Mouse (Mus musculus): ENCODE measurements at regions not wholly inside any gene's neighbourhood (a gene's known extent, or its start where the extent isn't known, plus 50 kb on each side); places are given as distances from the start of the nearest gene placed in this dataset.

DNA sequence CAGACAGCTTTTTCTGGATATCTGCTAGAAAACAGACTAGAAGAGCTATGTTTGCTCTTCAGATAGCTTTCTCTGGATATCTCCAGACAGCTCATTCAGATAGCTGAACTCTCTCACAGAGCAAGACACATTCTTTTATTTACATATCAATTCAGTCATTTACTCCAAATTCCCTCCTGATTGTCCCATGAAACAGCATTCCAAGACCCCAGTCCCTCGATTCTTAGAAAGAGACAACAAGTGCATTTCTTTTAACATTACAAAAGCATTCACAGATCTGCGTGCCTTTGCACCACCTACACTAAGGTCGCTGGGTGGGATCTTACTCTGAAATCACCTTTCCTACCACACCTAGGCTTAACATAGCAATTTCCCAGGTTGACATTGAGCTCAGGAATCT is 1039.5 kb upstream of the Ddx18 start:
- peak; percentile 93 for DNase-seq (ENCODE audit: low read depth, low spot score)

DNA sequence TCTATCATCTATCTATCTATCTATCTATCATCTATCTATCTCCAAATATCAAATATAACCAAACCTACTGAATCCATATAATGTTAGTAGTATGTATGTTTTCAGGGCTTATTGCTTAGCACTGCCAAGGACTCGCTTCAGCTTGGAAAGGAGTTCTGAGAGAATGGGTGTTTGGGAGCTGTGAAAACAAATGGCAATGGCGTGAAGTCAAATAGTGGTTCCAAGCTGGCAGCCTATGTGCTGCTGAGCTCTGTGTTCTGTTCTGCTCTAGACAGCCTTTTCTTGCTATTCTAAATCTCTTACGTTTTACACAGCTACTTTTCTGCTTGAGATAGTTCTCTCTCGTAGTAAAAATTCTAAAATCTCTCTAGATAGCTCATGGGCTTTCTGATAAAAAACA is 1008.2 kb upstream of the Ddx18 start:
- no peak for DNase-seq (ENCODE audit: low read depth, low spot score)

DNA sequence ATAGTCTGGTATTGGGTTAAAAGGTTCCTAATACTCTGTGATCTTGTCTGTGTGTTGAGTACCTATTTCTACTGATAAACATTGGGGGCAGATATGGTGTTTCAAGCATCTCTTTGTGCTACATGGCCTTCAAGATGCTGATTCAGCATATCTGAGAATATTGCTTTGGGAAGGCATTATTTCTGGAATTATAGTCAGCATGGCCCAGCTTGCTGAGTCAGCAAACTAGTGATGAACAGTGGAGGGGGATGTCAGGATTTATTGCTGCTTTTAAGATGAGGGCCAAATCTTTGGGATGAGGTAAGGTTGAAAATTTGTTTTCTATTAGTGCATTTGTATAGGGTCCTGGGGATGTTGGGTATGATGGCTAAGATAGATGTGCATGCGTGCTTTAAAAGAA is 983.8 kb upstream of the Ddx18 start:
- DNase-seq (ENCODE audit: low read depth, low spot score): no peak

DNA sequence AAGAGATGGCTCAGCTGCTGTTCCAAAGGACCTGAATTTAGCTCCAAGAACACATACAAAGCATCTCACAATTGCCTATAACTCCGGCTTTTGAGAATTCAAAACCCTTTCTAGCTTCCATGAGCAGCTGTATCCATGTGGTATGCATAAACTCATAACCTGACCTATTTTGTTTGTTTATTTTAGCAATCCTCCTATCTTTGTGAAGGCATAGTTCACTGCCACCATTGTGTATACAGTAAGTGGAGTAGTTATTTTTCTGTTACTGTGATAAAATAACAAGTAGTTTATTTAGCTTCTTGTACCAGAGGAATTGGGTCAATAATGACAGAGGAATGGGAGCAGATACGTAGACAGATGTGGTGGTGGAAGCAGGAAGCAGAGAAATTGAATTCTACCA is 941.8 kb upstream of the Ddx18 start:
- DNase-seq (ENCODE audit: low read depth, low spot score): no peak

DNA sequence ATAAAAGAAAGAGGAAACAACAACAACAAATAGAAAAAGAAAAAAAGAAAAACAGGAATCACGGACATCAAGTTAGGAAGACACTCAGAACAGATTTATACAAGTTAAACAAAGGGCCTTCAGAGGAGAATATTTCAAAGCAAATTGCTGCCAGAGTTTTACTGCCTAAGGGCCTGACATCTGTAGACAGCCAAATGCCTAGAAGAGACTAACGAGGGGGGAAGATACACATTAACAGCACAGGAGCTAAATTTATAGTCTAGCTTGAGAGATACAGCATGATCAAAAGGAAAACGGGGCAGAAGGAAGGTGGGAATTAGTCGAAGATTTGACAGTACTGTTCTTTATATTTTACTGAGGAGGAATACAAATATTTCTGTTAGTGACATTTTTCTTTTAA is 933.9 kb upstream of the Ddx18 start:
- no peak for DNase-seq (ENCODE audit: low read depth, low spot score)

DNA sequence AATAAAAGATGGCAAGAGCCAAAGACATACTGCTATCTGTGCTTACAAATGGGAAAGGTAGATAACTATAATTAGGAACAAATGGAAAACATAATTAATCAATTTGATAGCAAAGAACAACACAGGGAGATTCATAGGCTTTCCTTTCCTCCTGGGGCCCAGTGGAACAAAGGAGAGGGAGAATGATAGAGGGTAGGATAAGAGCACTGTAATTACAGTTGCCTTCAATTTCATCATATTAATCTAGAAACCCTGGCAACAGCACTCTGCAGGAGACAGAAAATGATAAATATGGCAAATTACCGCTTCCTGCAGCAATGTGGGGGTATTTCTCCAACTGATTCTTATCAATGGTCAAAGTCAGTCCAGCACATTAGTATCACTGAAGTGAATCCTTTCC is 910.2 kb upstream of the Ddx18 start:
- no peak for DNase-seq (ENCODE audit: low read depth, low spot score)

DNA sequence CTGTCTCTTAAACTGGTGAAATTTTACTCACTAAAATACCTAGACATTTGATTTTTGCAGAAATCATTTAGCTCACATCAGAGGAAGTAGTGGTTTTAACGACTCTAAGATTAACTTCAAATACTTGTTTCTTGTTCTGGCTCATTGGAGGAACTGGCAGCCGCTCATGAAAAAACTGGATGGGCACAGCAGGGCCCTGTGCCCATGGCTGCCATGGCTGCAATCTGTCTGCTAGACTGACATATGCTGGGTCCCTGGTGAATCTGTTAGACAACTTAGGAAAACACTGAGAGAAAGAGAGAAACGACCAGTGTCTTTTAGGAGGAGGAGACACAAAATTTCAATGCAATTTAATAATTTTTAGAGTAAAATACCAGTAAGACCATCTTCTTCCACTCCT is 896.1 kb upstream of the Ddx18 start:
- no peak for DNase-seq (ENCODE audit: low read depth, low spot score)

DNA sequence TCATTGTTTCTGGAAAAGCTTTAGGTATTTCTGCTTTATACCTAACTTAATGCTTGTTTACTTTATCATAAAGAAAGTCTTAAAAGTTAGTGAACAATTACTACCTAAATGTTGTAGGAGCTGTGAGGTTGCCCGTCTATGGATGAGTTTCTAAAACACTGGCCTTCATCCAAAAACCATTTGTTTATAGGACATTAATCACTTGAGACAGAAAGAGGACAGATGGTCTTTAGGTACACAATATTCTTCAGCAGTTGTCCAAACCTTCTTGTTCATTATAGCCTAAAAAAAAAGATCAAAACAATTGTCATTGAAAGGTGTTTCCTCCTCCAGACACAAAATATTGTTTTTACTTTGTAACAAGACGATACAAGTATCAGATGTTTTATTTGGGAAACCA is 891.3 kb upstream of the Ddx18 start:
- DNase-seq (ENCODE audit: low read depth, low spot score): no peak

DNA sequence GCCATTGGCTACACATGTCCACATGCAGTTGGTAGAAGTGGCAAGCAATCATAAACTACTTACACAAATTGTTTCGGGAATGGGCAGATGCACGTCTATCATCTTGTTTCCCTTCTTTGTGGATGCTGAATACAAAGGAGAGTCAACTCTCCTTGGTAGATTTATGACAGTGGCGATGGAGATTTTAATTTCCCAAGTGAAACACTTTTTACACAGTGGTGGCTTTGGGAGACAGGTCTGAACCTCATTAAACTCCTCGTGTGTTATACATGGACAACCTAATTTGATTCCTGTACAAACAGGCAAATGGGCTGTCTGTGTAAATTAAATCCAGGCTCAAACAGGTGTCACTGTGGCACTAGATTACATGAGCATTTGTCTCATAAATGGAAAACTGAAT is 887.1 kb upstream of the Ddx18 start:
- no peak for DNase-seq (ENCODE audit: low read depth, low spot score)

DNA sequence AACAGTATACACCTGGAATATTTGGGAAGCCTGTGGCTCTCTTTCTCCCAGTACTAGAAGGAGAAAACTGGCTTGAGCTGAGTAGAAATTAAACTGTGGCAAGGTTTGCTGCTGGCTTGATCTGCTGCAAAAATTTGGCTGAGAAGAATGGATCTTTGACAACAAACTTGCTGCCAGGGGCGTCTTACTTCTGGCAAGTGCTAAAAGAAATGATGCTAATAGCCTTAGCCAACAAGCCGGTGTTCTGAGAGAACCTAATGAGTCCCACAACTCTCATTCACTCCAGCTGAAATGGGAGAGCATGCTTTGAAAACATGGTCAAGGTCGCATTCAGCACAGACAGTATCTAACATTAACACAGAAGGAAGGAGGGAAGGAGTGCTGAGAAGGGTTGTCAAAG is 885.8 kb upstream of the Ddx18 start:
- no peak for DNase-seq (ENCODE audit: low read depth, low spot score)

DNA sequence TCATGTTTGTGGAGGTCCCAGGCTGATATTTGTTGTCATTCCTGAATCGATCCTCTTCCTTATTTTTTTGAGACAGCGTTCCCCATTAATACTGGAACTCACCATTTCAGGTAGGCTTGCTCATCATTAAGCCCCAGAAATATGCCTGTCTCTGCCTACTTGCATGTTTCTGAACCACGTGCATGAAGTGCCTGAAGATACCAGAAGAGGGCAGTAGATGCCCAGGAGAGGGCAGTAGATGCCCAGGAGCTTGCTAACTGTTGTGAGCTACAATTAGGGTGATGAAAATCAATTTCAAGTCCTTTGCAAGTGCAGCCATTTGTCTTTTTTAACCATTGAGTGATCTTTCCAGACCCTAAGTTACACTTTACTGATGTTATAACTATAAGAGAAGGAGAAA is 871.6 kb upstream of the Ddx18 start:
- peak; percentile 73 for DNase-seq (ENCODE audit: low read depth, low spot score)

DNA sequence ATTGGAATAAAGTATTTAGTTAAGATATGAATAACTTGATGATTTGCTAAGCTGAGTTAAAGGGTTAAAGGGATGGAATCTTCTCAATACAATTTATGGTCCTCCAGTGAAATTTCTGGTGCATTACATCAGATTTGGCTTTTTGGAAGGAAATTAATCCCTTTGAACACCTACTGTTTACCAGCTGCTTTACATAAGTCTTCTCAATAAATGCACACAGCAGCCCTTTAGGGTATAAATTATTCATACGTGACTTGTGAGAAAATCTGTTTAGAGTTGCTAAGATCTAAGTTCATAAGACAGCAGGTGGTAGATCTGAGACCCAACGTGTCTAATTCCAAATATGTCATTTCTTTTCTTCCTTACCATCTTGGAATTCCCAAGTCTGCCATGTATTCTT is 855.7 kb upstream of the Ddx18 start:
- DNase-seq (ENCODE audit: low read depth, low spot score): no peak

DNA sequence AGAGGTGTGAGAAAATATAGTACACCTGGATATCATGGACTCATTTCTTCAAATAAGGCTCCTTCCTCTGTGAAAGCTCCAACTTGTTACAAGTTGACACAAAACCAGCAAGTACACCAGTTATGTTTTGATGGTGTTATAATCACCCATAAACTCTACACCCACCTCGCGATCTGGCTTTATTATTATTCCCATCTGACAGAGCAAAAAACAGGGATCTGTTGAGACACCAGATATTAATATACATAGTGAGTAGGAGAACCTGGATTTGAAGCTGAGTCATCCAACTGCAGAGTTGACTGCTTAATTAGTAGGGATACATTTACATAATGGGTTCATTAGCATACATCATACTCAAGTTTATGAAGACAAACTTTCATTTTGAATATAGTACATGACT is 828.6 kb upstream of the Ddx18 start:
- DNase-seq (ENCODE audit: low read depth, low spot score): no peak

DNA sequence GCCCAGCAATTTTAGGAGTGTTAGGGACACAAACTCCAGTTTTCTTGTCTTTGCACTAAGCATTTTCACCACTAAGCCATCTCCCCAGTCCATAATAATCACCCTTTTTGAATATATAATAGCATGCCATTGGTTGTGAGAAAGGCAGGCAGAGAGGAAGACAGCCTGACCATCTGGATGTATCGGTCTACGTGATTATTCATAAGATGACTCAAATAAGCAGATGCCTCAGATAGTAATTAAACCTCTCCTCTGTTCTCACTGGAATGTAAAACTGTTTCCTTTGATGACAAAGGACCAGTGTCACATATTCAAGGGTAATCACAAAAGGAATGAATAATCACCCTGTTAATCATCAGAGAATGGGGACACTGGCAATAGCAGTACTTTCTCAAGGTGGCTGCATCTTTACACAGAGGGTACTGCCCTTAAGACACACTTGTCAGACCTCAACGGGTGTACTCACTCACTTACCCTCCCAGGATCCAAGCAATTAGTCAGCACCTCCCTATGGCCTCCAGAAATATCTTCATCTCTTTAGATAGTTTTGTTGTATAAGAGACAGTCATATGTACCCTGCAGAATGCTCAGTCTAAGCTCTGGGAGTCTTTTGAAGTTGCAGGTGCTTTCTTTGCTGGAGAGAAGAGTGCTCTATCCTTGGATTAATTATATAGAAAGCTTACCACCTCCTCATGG is 826.0 kb upstream of the Ddx18 start:
- DNase-seq (ENCODE audit: low read depth, low spot score): no peak

DNA sequence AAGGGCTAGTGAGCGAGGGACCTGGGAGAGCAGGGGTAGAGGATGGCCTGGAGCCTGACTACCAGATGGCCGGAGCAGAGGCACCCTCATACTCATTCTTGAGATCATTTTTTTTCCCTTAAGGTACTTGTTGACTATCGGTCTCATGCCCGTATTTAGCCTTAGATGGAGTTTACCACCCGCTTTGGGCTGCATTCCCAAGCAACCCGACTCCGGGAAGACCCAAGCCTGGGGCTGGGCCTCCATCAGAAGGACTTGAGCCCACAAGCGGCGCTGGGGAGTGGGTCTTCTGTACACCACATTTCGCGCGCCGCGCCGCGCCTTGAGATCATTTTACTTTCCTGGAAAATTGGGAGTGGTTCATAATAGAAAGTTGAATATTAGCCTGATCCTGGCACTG is 789.2 kb upstream of the Ddx18 start:
- DNase-seq (ENCODE audit: low read depth, low spot score): peak; percentile 98

DNA sequence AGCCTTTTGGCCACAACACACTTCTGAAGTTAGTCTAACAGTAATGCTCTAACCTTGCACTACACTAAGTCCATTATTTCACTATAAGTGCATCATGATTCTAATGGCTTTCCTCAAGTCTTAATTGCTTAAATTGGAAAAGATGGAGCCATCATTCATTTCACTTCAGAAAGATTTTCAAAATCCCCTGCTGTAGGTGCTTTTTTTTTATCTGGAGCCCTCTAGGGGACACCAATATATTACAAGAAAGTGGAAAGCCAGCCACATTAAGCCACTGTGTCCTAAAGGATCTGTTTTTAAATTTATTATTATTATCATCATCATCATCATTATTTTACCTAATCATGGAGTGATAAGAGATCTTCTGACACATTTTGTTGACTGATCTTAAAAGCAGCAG is 783.7 kb upstream of the Ddx18 start:
- DNase-seq (ENCODE audit: low read depth, low spot score): no peak

DNA sequence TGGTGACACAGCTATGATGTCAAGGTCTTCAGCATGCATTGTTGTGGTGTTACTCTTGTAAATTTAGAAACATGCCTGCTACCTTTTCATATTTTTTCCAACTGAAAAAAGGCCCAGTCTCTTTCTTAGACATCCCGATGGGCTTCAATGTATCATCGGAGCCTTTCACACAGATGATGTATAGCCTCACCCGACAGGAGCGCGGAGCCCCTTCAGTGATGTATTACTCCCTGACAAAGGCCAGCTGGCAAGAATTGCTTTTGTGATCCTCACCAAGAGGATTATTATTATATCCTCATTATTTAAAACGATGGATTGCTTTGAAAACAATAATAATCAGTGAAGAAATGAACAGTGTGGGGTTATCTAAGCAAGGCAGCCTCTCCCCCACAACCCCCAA is 765.5 kb upstream of the Ddx18 start:
- DNase-seq (ENCODE audit: low read depth, low spot score): no peak

DNA sequence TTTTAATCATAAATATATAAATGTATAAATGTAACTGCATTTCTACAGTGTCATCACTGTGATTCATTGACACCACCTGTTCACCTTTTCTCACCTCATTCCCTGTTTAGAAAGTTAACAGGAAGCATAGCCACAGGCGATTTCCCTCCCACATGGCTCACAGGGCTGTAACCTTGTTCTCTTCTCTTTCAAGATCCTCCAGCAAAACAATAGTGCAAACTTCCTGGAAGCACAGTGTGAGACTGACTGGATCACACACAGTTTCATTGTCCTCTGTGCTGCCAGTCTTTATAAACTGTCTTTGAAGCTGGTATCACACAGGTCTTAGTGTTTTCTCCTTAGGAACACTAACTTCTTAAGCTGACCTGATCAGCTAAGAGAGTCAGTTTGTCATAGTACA is 760.5 kb upstream of the Ddx18 start:
- peak; percentile 72 for DNase-seq (ENCODE audit: low read depth, low spot score)

Measured in R1 (cell line).